Mouse (Mus musculus) heart, embryonic 14.5 days (tissue): Measurements from ENCODE around the gene Ampd2. TPM values are rescaled to one million over a fixed set of nuclear protein-coding genes. Genes with fewer than 3 reads are reported as not detected.

Experiments
- ATAC-seq: fragments of 200-750 bp; cut with Nextera tagmentation; 2 replicates; pipeline ENCODE4 v1.8.0; 2017; ENCODE audit warnings: low read depth, moderate TSS enrichment; ENCODE audit not compliant: insufficient number of reproducible peaks, insufficient read depth, low FRiP score
- H3K27ac ChIP-seq, 2 experiments: fragments of 200-500 bp in 1 of 2; fragments of 300-500 bp in 1 of 2; sonication (generic) in 1 of 2; replicated peaks in 1 of 2; 2 replicates each; pipeline ENCODE4 v1.5.1; 2012 to 2014; ENCODE audit warnings: low read depth in 2 of 2, low read length in 2 of 2, control low read depth in 1 of 2, mild to moderate bottlenecking in 1 of 2, mixed read lengths in 1 of 2; ENCODE audit not compliant: control insufficient read depth in 1 of 2, insufficient read depth in 1 of 2
- H3K27me3 ChIP-seq: fragments of 300-500 bp; sonication (generic); 2 replicates; pipeline ENCODE4 v1.6.1; 2014; ENCODE audit warnings: mild to moderate bottlenecking, low read length, control low read depth; ENCODE audit not compliant: control insufficient read depth, insufficient read depth
- H3K36me3 ChIP-seq: fragments of 300-500 bp; sonication (generic); 2 replicates; pipeline ENCODE4 v1.6.1; 2014; ENCODE audit warnings: mild to moderate bottlenecking, control low read depth, low read length, mixed read lengths; ENCODE audit not compliant: control insufficient read depth, insufficient read depth
- H3K4me1 ChIP-seq, 2 experiments: fragments of 200-500 bp in 1 of 2; fragments of 300-500 bp in 1 of 2; sonication (generic) in 1 of 2; 2 replicates each; pipeline ENCODE4 v1.6.1; 2012 to 2014; ENCODE audit warnings: low read length in 2 of 2, control low read depth in 1 of 2, mixed read lengths in 1 of 2; ENCODE audit not compliant: control insufficient read depth in 2 of 2, insufficient read depth in 2 of 2
- H3K4me2 ChIP-seq: fragments of 300-500 bp; sonication (generic); 2 replicates; pipeline ENCODE4 v1.6.1; 2014; ENCODE audit warnings: mild to moderate bottlenecking, low read length
- H3K4me3 ChIP-seq, 2 experiments: fragments of 200-500 bp in 1 of 2; fragments of 300-500 bp in 1 of 2; sonication (generic) in 1 of 2; 2 replicates each; pipeline ENCODE4 v1.5.1; 2012 to 2014; ENCODE audit warnings: low read length in 2 of 2, mild to moderate bottlenecking in 2 of 2, control low read depth in 1 of 2, low read depth in 1 of 2, moderate library complexity in 1 of 2; ENCODE audit not compliant: control insufficient read depth in 1 of 2, insufficient read depth in 1 of 2
- H3K9ac ChIP-seq: fragments of 300-500 bp; sonication (generic); 2 replicates; pipeline ENCODE4 v1.6.1; 2014; ENCODE audit warnings: mild to moderate bottlenecking, low read length
- H3K9me3 ChIP-seq: fragments of 300-500 bp; sonication (generic); 2 replicates; pipeline ENCODE4 v1.6.1; 2016; ENCODE audit warnings: low read length, control low read depth; ENCODE audit not compliant: control insufficient read depth
- WGBS: fragments of 180-500 bp; shearing (Covaris S2); extraction: QIAGEN DNeasy Blood & Tissue Kit; methylation state at CpG from one replicate; pipeline ENCODE4 v1.1.7; 2014; 5-methylcytosine and 5-hydroxymethylcytosine counted together
- polyA plus RNA-seq: library from polyadenylated mRNA; unstranded; fragments of >200 nt; fragmentation: Nextera tagmentation; extraction: Ambion mirVana; gene quantifications from 2 replicates; pipeline ENCODE4 v1.2.1, GENCODE M21; 2014

Ampd2 gene
- polyA plus RNA-seq, 1 experiment from 2014 or later, result 20.3 TPM

DNA sequence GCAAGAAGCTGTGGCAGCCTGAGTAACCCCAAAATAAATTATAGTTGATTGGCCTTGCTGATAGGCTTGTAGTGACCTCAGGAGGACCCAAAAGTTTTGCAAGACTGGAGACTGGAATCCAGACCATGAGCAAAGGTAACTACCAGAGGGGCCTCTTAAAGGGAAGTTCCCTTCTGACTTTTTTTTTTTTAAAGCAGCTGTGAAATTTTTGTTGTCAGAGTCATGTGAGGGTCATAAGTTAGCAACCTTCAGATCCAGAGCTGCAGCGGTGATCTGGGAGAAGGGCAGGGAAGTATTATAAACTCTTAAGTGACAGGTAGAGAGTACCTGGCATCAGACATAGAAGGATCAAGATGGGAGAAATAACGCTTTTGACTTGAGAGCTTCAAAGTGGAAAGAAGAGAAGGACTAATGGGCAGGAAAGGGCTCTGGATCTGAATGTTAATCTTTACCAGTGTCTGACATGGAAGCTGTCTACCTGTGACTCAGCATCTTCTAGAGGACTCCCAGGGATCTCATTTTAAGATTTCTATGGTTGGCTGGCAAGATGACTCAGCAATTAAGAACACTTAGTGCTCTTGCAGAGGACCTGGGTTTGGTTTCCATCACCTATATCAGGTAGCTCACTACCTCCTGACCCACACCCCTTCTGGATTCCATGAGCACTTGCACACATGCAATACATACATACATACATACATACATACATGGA lies 39.4 kb downstream of the Ampd2 start:
- H3K27me3 ChIP-seq, result no peaks in the 10 kb centered on the region
- peaks cover 6 to 7% of the 10 kb centered on the region in 2 experiments for H3K4me1 ChIP-seq
- H3K4me3 ChIP-seq, result no peak overlapping the region
- no peak overlapping the region for H3K27ac ChIP-seq
- no peaks in the 10 kb centered on the region for H3K36me3 ChIP-seq
- H3K4me2 ChIP-seq, result no peak overlapping the region
- H3K9ac ChIP-seq, result no peak overlapping the region
- no peaks in the 10 kb centered on the region for H3K9me3 ChIP-seq
- no peak for ATAC-seq
- 82% methylated on average over 2 of the region's 2 CpGs for WGBS

DNA sequence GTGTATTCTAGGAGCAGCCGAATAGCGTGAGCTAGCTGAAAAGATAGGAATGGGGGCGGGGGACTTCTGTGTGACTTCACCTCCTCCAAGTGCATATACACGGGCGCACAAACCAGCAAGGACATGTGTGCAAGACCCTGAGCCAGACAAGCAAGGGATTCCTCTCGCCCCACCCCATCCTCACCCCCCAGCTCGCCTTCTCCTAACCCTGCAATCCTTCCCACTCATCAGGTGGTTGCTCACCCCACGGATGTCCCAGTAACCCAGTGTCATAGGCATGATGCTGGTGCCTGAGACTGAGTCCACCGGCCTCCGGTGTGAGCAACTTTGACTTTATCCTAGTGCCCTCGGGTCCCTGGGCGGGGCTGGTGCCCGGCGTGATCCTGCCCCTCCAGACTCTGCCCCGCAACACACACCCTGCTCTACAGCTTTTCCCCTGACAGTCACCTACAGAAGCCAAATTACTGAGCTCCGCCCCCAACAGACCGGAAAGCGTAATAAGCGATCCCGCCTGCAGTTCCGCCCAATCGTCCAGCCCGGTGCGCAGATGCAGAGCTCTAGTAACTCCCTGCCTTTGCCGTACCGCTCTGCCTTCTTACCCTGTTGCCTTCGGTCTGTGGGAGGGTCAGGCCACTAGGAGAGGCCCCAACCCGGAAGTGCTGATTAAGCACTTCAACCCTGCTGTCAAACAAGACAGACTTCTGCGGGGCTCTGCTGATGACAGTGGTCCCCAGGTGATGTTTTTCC lies 41.9 kb downstream of the Ampd2 start, which contains the start of gene Gstm4:
Gstm4 (minus strand) TSS at position 501 of the 747 bp plus-strand sequence.
- ATAC-seq, result peak; percentile 89
- Histone ChIP-seq H3K9ac (peak within 1 kb of the TSS; percentile 79), H3K4me3 (peak within 1 kb of the TSS; percentile 57 to 71), H3K4me1 (peaks cover 6 to 7% of the 10 kb centered on the region in 2 experiments), H3K9me3 (no peaks in the 10 kb centered on the region), H3K36me3 (no peaks in the 10 kb centered on the region), H3K27ac (peak within 1 kb of the TSS; percentile 65 to 73), H3K4me2 (peak within 1 kb of the TSS; percentile 86), H3K27me3 (no peaks in the 10 kb centered on the region)
- 4% methylated on average over 29 of the region's 29 CpGs for WGBS

DNA sequence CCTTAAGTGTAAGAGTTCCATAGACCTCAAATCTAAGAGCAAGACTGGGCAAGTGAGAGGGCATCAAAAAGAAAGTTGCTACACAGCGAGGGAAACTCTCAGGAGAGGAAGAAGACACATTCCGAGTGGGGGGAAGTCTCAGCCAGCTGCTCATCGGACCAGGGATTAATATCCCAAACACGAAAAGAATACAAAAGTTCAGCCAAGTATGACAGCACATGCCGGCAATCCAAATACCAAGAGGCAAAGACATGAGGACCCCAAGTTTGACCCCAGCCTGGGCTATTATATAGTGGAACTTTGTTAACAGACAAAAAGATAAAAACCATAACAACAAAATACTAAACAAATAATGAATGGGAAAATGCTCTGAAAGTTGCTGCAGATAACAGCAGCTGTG lies 53.3 kb downstream of the Ampd2 start:
- H3K4me1 ChIP-seq, result no peaks in the 10 kb centered on the region
- H3K4me3 ChIP-seq, result no peak overlapping the region
- H3K9me3 ChIP-seq, result no peaks in the 10 kb centered on the region
- H3K27ac ChIP-seq, result no peak overlapping the region
- ATAC-seq, result no peak
- no peaks in the 10 kb centered on the region for H3K27me3 ChIP-seq
- 63% methylated on average over 5 of the region's 5 CpGs for WGBS
- no peaks in the 10 kb centered on the region for H3K36me3 ChIP-seq
- H3K9ac ChIP-seq, result no peak overlapping the region
- no peak overlapping the region for H3K4me2 ChIP-seq

DNA sequence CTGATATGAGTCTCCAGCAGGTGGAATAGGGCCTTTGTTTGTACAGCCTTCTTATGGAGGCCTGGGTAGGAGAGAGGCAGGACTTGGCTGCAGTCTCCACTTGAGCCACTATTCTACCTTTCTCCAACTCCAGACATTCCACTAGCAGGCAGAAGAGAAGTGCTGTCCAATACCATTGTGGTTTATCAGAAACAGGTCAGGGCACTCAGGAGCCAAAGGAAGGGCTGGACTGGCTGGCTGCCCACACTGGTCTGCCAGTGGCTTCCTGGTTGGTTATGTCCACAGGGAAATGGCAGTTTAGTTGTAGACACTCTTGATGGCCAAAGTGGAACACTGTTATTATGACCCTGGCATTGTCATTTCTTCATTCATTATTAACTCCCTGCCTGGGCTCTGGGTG lies 54.3 kb downstream of the Ampd2 start:
- no peak for ATAC-seq
- H3K4me2 ChIP-seq, result no peak overlapping the region
- no peak overlapping the region for H3K4me3 ChIP-seq
- no peak overlapping the region for H3K27ac ChIP-seq
- H3K36me3 ChIP-seq, result no peaks in the 10 kb centered on the region
- no peaks in the 10 kb centered on the region for H3K4me1 ChIP-seq
- H3K9ac ChIP-seq, result no peak overlapping the region
- no peaks in the 10 kb centered on the region for H3K27me3 ChIP-seq
- H3K9me3 ChIP-seq, result no peaks in the 10 kb centered on the region

DNA sequence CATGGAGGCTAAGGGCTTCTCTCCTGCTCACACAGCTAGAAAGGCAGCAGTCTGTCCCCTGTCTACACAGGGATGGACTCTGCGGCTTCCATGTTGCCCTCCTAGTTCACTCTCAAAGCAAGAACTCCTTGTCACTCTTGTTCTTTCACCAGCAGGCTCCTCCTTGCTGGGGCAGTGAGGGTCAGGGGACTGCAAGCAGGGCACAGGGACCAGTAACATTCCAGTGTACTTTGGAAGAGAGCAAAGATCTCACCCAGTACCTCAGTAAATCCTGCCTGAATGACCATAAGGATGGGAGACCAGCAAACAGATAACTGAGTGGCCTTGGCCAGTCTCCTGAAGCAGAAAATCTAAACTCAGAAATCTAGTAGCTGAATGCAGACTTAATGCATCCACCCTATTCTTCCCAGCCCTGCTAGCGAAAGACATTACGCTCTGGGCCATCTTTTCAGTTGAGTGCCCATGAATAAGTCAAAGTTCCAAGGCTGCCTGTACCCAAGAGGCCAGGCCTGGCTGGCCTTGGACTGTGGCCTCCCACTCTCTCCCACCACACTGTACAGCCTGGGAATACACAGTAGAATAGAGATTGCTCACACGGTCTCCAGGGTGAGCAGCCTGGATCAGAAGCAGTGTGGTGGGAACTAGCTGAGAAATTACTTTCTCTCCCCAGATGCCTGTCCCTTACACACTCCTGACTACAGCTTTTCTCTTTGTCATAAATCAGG lies 57.6 kb downstream of the Ampd2 start:
- no peak for ATAC-seq
- H3K4me3 ChIP-seq, result no peak overlapping the region
- H3K4me1 ChIP-seq, result no peaks in the 10 kb centered on the region

DNA sequence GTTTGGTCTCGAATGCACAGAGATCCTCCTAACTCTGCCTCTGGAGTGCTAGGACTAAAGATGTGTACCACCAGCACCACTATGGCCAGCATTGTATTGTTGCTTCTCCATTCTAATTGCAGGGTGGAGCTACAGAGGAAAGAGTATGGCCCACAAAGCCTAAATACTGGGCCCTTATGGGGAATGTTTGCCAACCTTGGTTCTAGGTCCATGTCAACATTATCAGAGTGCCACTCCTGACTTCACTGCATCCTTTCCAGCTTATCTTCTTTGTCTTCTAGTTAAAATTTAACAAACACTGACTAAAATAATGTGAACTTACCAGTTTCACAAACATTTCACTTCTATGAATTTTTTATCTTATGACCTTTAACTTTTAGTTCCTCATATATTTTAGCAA lies 59.9 kb downstream of the Ampd2 start:
- H3K36me3 ChIP-seq, result no peaks in the 10 kb centered on the region

More for the DNA sequence above, 57.6 kb downstream of the Ampd2 start:
- no peaks in the 10 kb centered on the region for H3K36me3 ChIP-seq
- H3K27me3 ChIP-seq, result no peaks in the 10 kb centered on the region
- no peak overlapping the region for H3K4me2 ChIP-seq
- H3K27ac ChIP-seq, result no peak overlapping the region
- 79% methylated on average over 4 of the region's 4 CpGs for WGBS
- no peaks in the 10 kb centered on the region for H3K9me3 ChIP-seq
- no peak overlapping the region for H3K9ac ChIP-seq

DNA sequence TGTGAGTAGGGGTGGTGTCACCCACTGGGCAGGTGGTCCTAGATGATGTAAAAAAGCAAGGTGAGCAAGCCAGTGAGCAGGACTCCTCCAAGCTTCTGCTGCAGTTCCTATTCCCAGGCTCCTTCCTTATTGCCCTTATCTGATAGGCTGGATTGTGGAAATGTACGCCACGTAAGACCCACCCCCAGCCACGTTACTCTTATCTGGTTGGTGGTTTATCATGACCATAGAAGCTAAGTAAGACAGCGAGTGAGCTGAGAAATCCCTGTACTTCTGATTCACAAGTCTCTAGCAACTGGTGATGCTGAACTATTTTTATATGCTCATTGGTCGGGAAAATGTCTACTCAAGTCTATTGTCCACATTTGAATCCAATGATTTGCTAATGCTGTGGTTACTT lies 60.4 kb downstream of the Ampd2 start:
- no peaks in the 10 kb centered on the region for H3K9me3 ChIP-seq
- H3K27me3 ChIP-seq, result no peaks in the 10 kb centered on the region
- 52% methylated on average over 5 of the region's 5 CpGs for WGBS
- no peak for ATAC-seq
- H3K9ac ChIP-seq, result no peak overlapping the region
- no peak overlapping the region for H3K4me2 ChIP-seq
- H3K27ac ChIP-seq, result no peak overlapping the region
- no peaks in the 10 kb centered on the region for H3K36me3 ChIP-seq
- H3K4me1 ChIP-seq, result no peaks in the 10 kb centered on the region
- no peak overlapping the region for H3K4me3 ChIP-seq

More for the DNA sequence above, 59.9 kb downstream of the Ampd2 start:
- Histone ChIP-seq H3K9me3 (no peaks in the 10 kb centered on the region), H3K4me3 (no peak overlapping the region), H3K4me2 (no peak overlapping the region), H3K27me3 (no peaks in the 10 kb centered on the region), H3K27ac (no peak overlapping the region), H3K9ac (no peak overlapping the region), H3K4me1 (no peaks in the 10 kb centered on the region)
- no peak for ATAC-seq
- 83% methylated on average over 1 of the region's 1 CpGs for WGBS
